Mouse (Mus musculus) MEL (cell line): Measurements from ENCODE around the gene Gm7849.
"Not testable (repeated sequence)": the region's sequence is repeated elsewhere in the genome, so short reads cannot be mapped to it uniquely, and the experiment has no call there.

Experiments used
- BHLHE40 ChIP-seq: IDR thresholded peaks from 2 replicates; pipeline ENCODE4 v1.6.1; 2012; ENCODE audit warnings: low read depth, mild to moderate bottlenecking, inconsistent platforms, low read length, improper control_type of control experiment, borderline replicate concordance
- CHD1 ChIP-seq: IDR thresholded peaks from 2 replicates; pipeline ENCODE4 v1.6.1; 2012; ENCODE audit warnings: low read depth, mild to moderate bottlenecking, inconsistent platforms, low read length, improper control_type of control experiment
- CTCF ChIP-seq, 3 experiments: IDR thresholded peaks in 2 of 3; conservative IDR thresholded peaks in 1 of 3; 2 replicates each; pipeline ENCODE4 v1.5.1; 2011 to 2012; ENCODE audit warnings: low read length in 3 of 3, low read depth in 2 of 3, mild to moderate bottlenecking in 2 of 3, improper control_type of control experiment in 1 of 3, inconsistent platforms in 1 of 3, mixed read lengths in 1 of 3, moderate library complexity in 1 of 3; ENCODE audit not compliant: control insufficient read depth in 1 of 3, insufficient read depth in 1 of 3, poor library complexity in 1 of 3, severe bottlenecking in 1 of 3
- E2F4 ChIP-seq: IDR thresholded peaks from 2 replicates; pipeline ENCODE4 v1.6.1; 2011; ENCODE audit warnings: low read depth, low read length, improper control_type of control experiment, borderline replicate concordance
- EP300 ChIP-seq, 2 experiments: IDR thresholded peaks; 2 replicates each; pipeline ENCODE4 v1.6.1; 2011; ENCODE audit warnings: improper control_type of control experiment in 2 of 2, low read length in 2 of 2, low read depth in 1 of 2, mild to moderate bottlenecking in 1 of 2
- HCFC1 ChIP-seq: IDR thresholded peaks from 2 replicates; pipeline ENCODE4 v1.6.1; 2012; ENCODE audit warnings: low read depth, mild to moderate bottlenecking, inconsistent platforms, low read length, improper control_type of control experiment, moderate library complexity
- JUND ChIP-seq: IDR thresholded peaks from 2 replicates; pipeline ENCODE4 v1.6.1; 2011; ENCODE audit warnings: low read depth, mild to moderate bottlenecking, improper control_type of control experiment, low read length
- POLR2A ChIP-seq, 2 experiments: IDR thresholded peaks; 2 replicates each; pipeline ENCODE4 v1.6.1; 2011 to 2012; ENCODE audit warnings: low read length in 2 of 2, mild to moderate bottlenecking in 2 of 2, control low read depth in 1 of 2, improper control_type of control experiment in 1 of 2, low read depth in 1 of 2, moderate library complexity in 1 of 2; ENCODE audit not compliant: control insufficient read depth in 1 of 2, insufficient read depth in 1 of 2, poor library complexity in 1 of 2
- RAD21 ChIP-seq: IDR thresholded peaks from 2 replicates; pipeline ENCODE4 v1.6.1; 2011; ENCODE audit warnings: mild to moderate bottlenecking, low read depth, low read length, improper control_type of control experiment
- TAL1 ChIP-seq: IDR thresholded peaks from 2 replicates; pipeline ENCODE4 v1.6.1; 2012; ENCODE audit warnings: mild to moderate bottlenecking, inconsistent platforms, low read length, moderate library complexity, mixed read lengths
- TCF12 ChIP-seq: IDR thresholded peaks from 2 replicates; pipeline ENCODE4 v1.6.1; 2014; ENCODE audit warnings: low read depth, mild to moderate bottlenecking, inconsistent platforms, low read length, improper control_type of control experiment, moderate library complexity

- TF ChIP-seq RAD21; CTCF (IDR thresholded peaks at IDR 0.05 in 2 of 3, conservative IDR thresholded peaks at IDR 0.05 in 1 of 3; ENCODE audit: control insufficient read depth in 1 of 3, insufficient read depth in 1 of 3, low read depth in 2 of 3, low read length in 3 of 3, poor library complexity in 1 of 3, severe bottlenecking in 1 of 3); TAL1; E2F4; EP300 (IDR thresholded peaks at IDR 0.05; ENCODE audit: low read depth in 1 of 2, low read length in 2 of 2); POLR2A (IDR thresholded peaks at IDR 0.05; ENCODE audit: control insufficient read depth in 1 of 2, insufficient read depth in 1 of 2, low read depth in 1 of 2, low read length in 2 of 2, poor library complexity in 1 of 2); BHLHE40; TCF12; HCFC1; JUND; CHD1: not testable (repeated sequence)
Measured at GRCm38 (mm10) chr8:21427111-21427510, 29.2 kb downstream of the Gm7849 start, which contains the start of gene Defa36.
